Mouse (Mus musculus) brain, embryonic 14.5 days (tissue): ENCODE results near the gene Lpp.

Source experiments
- CTCF ChIP-seq: fragments of 200-500 bp; IDR thresholded peaks from 2 replicates; pipeline ENCODE4 v1.5.1; 2012; ENCODE audit warnings: inconsistent platforms, mild to moderate bottlenecking, moderate library complexity, borderline replicate concordance; ENCODE audit not compliant: insufficient read depth, insufficient read length; ENCODE audit errors: extremely low read depth
- POLR2A ChIP-seq: fragments of 200-500 bp; IDR thresholded peaks from 2 replicates; pipeline ENCODE4 v1.6.1; 2012; ENCODE audit warnings: mild to moderate bottlenecking, inconsistent platforms, borderline replicate concordance; ENCODE audit not compliant: poor library complexity, insufficient read depth, insufficient read length, severe bottlenecking; ENCODE audit errors: extremely low read depth

DNA sequence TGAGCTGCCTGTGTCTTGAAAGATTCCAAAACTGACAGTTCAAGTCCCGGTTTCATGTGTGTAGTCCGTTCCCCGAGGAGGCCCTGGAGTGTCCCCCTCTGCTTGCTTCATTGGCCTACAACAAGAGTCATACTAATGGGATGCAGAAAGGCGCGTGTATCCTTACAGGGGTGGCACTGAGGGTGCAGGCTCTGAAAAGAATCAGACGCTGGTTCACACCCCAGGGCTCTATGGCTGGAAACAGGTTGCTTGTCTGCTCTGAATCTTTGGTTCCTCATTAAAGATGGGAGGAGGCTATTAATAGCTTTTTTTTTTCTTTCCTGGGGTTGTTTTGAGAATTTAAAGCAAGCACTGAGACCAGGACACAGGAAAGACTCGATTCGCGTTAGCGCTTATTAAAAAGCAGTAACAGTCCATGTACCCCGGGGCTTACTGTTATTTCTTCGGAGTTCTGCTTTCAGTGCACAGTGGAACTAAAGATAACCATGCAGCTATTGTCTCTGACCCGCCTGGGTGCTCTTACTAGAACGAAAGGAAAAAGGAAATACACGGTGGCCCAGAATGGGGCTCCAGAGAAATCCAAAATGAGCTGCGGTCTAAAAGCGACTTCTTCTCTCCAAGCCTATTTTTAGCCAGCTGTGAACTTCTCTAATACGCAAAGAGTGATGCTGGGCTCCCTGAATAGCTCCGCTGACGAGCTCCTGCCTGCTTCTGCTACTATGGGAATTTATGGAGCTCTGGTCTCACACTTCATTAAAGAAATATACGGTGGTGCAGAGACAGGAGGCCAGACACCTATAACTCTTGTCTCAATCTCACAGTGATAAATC lies 45.5 kb upstream of the Lpp start:
- TF ChIP-seq CTCF = no peak
- no peak for TF ChIP-seq POLR2A
